Mouse (Mus musculus) C3H10T1/2 (cell line): Measurements from ENCODE around the gene Ccnjl. TPM values are rescaled to one million over a fixed set of nuclear protein-coding genes. Genes with fewer than 3 reads are reported as not detected.

ENCODE experiments used
- polyA plus RNA-seq, 2 experiments: library from polyadenylated mRNA; unstranded; fragments of >200 nt; fragmentation: generic; extraction: Trizol; gene quantifications; one replicate each; pipeline ENCODE4 v1.2.1; 2012; ENCODE audit warnings: missing spikeins in 2 of 2

Gene Ccnjl
- polyA plus RNA-seq: not detected

GRCm38 (mm10) chr11:43528683-43529499 lies at the start of gene Ccnjl:
Gene Ccnjl, plus strand, starts transcription at chr11:43528784.

GRCm38 (mm10) chr11:43586324-43587090 lies 57.9 kb downstream of the Ccnjl start, which contains the start of gene 4933415A04Rik:
Gene 4933415A04Rik, plus strand, starts transcription at chr11:43587040.

GRCm38 (mm10) chr11:43601440-43601839 lies 72.9 kb downstream of the Ccnjl start, which contains the start of gene Fabp6:
Gene Fabp6, minus strand, starts transcription at chr11:43601540.

Other genes with a start within 250 kb of the Ccnjl start
- 100 to 1,000 TPM; 171 to 316 TPM for gene Pttg1, start 102.5 kb upstream of the Ccnjl start, polyA plus RNA-seq
- gene Slu7, start 95.0 kb upstream of the Ccnjl start, polyA plus RNA-seq: 10 to 100 TPM in 1 of 2 experiments, 1 to 10 TPM in 1; 3.2 to 20.2 TPM
- gene C1qtnf2, start 54.5 kb upstream of the Ccnjl start, polyA plus RNA-seq: not detected
- not detected for gene 4933415A04Rik, start 58.3 kb downstream of the Ccnjl start, polyA plus RNA-seq
- not detected for gene Fabp6, start 72.8 kb downstream of the Ccnjl start, polyA plus RNA-seq
- gene Pwwp2a, start 153.2 kb downstream of the Ccnjl start, polyA plus RNA-seq: 1 to 10 TPM in 1 of 2 experiments, under 1 TPM in 1; 0.53 to 6.1 TPM
- 10 to 100 TPM in 1 of 2 experiments, 1 to 10 TPM in 1; 9.2 to 42.6 TPM for gene Ttc1, start 219.2 kb downstream of the Ccnjl start, polyA plus RNA-seq